Mouse (Mus musculus): Measurements from ENCODE around the gene Bbs4. TPM values are rescaled to one million over a fixed set of nuclear protein-coding genes. Genes with fewer than 3 reads are reported as not detected.

Bbs4 gene
- polyA plus RNA-seq, 1 experiment = 1.2 TPM

DNA sequence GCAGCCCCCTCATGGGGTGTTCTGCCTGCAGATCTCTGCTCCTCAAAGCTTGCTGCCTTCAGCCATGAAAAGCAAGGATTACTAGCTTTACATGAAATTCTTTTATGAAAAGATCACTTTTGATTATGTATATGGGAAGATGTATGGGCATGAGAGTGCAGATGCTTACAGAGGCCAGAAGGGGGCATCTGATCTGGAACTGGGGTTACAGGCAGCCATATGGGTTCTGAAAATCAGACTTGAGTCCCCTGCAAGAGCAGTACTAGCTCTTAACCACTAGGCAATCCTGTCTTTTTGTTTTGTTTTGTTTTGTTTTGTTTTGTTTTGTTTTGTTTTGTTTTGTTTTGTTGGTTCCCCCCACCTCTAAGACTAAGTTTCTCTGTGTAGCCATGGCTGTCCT, 80.1 kb downstream of the Bbs4 start:
- TF ChIP-seq CTCF (IDR thresholded peaks at IDR 0.05; ENCODE audit: extremely low read depth, insufficient read depth, insufficient read length, insufficient replicate concordance) (no peak), POLR2A (IDR thresholded peaks at IDR 0.05; ENCODE audit: low read depth, low read length) (no peak)
- H3K27me3 ChIP-seq (ENCODE audit: control insufficient read depth, insufficient read depth, low read length) = no peaks in the 10 kb centered on the region
- H3K4me1 ChIP-seq (ENCODE audit: control insufficient read depth, insufficient read depth, insufficient read length) = no peaks in the 10 kb centered on the region
- no peak overlapping the region for H3K4me3 ChIP-seq (ENCODE audit: extremely low read depth, insufficient read depth, insufficient read length)
- no peak overlapping the region for H3K27ac ChIP-seq (ENCODE audit: insufficient read depth, low read length)
- DNase-seq (ENCODE audit: low read depth in 1 of 2, low spot score in 2 of 2) = no peak
- no peaks in the 10 kb centered on the region for H3K36me3 ChIP-seq (ENCODE audit: control insufficient read depth, insufficient read depth, low read length)

Other genes starting within 250 kb of the Bbs4 start
- 20.1 and 25.0 TPM in 2 replicates for gene Adpgk, start 62.0 kb downstream of the Bbs4 start, polyA plus RNA-seq (2012; rRNA removed)
- gene Arih1, start 133.1 kb upstream of the Bbs4 start, polyA plus RNA-seq (2012; rRNA removed) = 14.7 and 16.2 TPM in 2 replicates
- gene Hexa, start 186.0 kb upstream of the Bbs4 start, polyA plus RNA-seq (2012; rRNA removed) = 72.4 and 89.5 TPM in 2 replicates
- gene Tmem202, start 186.3 kb upstream of the Bbs4 start, polyA plus RNA-seq (2012; rRNA removed) = 0.50 and 1.0 TPM in 2 replicates
- gene Celf6, start 224.4 kb upstream of the Bbs4 start, polyA plus RNA-seq (2012; rRNA removed) = 0.07 TPM in 1 of 2 replicates, not detected in the other

Data from spleen, adult 2 months (tissue).